Mouse (Mus musculus): Measurements from ENCODE around the gene Prmt7.

DNA sequence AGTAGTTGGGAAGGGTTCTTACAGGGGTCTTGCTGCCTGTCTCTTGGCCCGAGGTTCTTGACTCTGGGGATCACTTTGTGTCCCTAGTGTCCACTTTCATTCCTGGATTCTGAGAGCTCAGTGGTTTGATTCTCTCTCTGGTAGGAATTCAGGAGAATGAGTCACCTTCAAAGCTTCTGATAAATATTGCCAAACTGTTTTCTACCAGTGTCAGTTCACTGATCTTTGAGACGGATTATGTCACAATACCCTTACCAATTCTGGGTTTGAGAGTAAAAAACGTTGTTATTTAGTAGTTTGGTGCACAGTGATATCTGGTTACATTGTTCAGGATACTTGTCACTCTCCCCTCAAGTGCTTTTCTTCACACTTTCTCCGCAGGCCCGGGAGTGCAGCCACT lies 69.4 kb downstream of the Prmt7 start:
- no peak for TF ChIP-seq USF1 (IDR thresholded peaks at IDR 0.05; ENCODE audit: low read depth, low read length)
- TF ChIP-seq CTCF (IDR thresholded peaks at IDR 0.05 in 2 of 3, conservative IDR thresholded peaks at IDR 0.05 in 1 of 3; ENCODE audit: control insufficient read depth in 1 of 3, insufficient read depth in 1 of 3, low read depth in 2 of 3, low read length in 3 of 3, poor library complexity in 1 of 3, severe bottlenecking in 1 of 3): no peak
- TF ChIP-seq SIN3A (IDR thresholded peaks at IDR 0.05; ENCODE audit: low read length): no peak
- no peak for TF ChIP-seq EP300 (IDR thresholded peaks at IDR 0.05; ENCODE audit: low read depth in 1 of 2, low read length in 2 of 2)
- TF ChIP-seq POLR2AphosphoS5 (IDR thresholded peaks at IDR 0.05; ENCODE audit: borderline replicate concordance, low read depth, low read length): no peak
- no peak for TF ChIP-seq ELF1 (IDR thresholded peaks at IDR 0.05; ENCODE audit: low read depth, low read length)
- no peak for TF ChIP-seq POLR2A (IDR thresholded peaks at IDR 0.05; ENCODE audit: control insufficient read depth in 1 of 2, insufficient read depth in 1 of 2, low read depth in 1 of 2, low read length in 2 of 2, poor library complexity in 1 of 2)
